In genomic region chr12:51143196-51143595, GRCm38 (mm10) we compare ENCODE assay signal across 17 mouse cellular contexts.
DNase-seq lines count a peak whose midpoint lies in the region; TF ChIP-seq lines count a peak whose summit lies in the region.
"Had no signal": no experiment of that assay in that cellular context is flagged by ENCODE, and none has a peak within 500 bp of the region (broad histone marks: within the 10 kb centered on the region; RNA-seq: fewer than 3 reads in every experiment).

No protein-coding gene starts in this region.

- no peak overlapping the region for H3K4me3 ChIP-seq in cerebellum, adult 2 months (replicated peaks; ENCODE audit: insufficient read depth, low read depth, low read length)
- H3K4me3 ChIP-seq: forebrain, embryonic 15.5 days; heart, embryonic 13.5 days had no signal

- no peaks in the 10 kb centered on the region for H3K27me3 ChIP-seq in cerebellum, adult 2 months (ENCODE audit: control insufficient read depth, insufficient read depth, low read length)
- H3K27me3 ChIP-seq: forebrain, embryonic 15.5 days; heart, embryonic 13.5 days had no signal

- no peak for TF ChIP-seq CTCF in cerebellum, adult 2 months (IDR thresholded peaks at IDR 0.05; ENCODE audit: borderline replicate concordance, insufficient read depth, low read depth, low read length)

- no peak overlapping the region for H3K27ac ChIP-seq in cerebellum, adult 2 months (ENCODE audit: insufficient read depth, low read length)
- H3K27ac ChIP-seq: forebrain, embryonic 15.5 days; heart, embryonic 13.5 days; hindbrain, postnatal 0 days had no signal

- WGBS in cerebellum, adult 2 months, result 70% methylated on average over 3 of the region's 3 CpGs

- intact Hi-C loops in left cerebral cortex, postnatal 25 days (cut with DNase I), result loop anchor here (1.0 to 2.0 kb wide), 3 partner anchors 25 to 44 kb away; no protein-coding TSS in a partner anchor

- peak; percentile 87 for DNase-seq in right cerebral cortex, adult 18-20 months
- DNase-seq in right cerebral cortex, postnatal 4 days, result no peak
- DNase-seq in layer of hippocampus, adult 9-11 months, result peak; percentile 15
- DNase-seq in left cerebral cortex, postnatal 25 days (ENCODE audit: low spot score in 2 of 2), result peak; percentile 34 to 95
- DNase-seq in telencephalon, adult 2 months (ENCODE audit: low read depth, low spot score), result peak; percentile 92
- DNase-seq in cerebellum, adult 2 months, result no peak
- no peak for DNase-seq in kidney, postnatal 25 days
- no peak for DNase-seq in lung, postnatal 10 days
- DNase-seq: adrenal gland, postnatal 10 days; cerebellum, adult 11-12 months; heart, postnatal 36 days; kidney, adult 2 months; kidney, postnatal 4 days; lung, postnatal 14 days had no signal

- H3K4me1 ChIP-seq in cerebellum, adult 2 months (ENCODE audit: control insufficient read depth, insufficient read depth, low read length), result no peaks in the 10 kb centered on the region
- H3K4me1 ChIP-seq: forebrain, embryonic 15.5 days; heart, embryonic 13.5 days had no signal

- TF ChIP-seq POLR2A in cerebellum, adult 2 months (IDR thresholded peaks at IDR 0.05; ENCODE audit: borderline replicate concordance, insufficient read depth, low read length), result no peak

Comparison
In these comparisons a context has a peak if more than half of its experiments do, and no peak if none do; other contexts are left out.
1. DNase-seq: peak in right cerebral cortex, adult 18-20 months (single experiment), layer of hippocampus, adult 9-11 months (single experiment), left cerebral cortex, postnatal 25 days (2 of 2) and telencephalon, adult 2 months (single experiment); none in right cerebral cortex, postnatal 4 days (single experiment), cerebellum, adult 2 months (0 of 2), kidney, postnatal 25 days (0 of 2) and lung, postnatal 10 days (single experiment).